9 mouse cellular contexts compared by ENCODE assay signal in genomic region chr7:122099222-122099621, GRCm38 (mm10). TPM values are rescaled to one million over a fixed set of nuclear protein-coding genes. Genes with fewer than 3 reads are reported as not detected.
A peak's percentile ranks its signal among the peaks of the same experiment; 100 is the strongest.
DNase-seq lines count a peak whose midpoint lies in the region; ATAC-seq lines count a peak whose summit lies in the region.
"Had no signal": no experiment of that assay in that cellular context is flagged by ENCODE, and none has a peak within 500 bp of the region (broad histone marks: within the 10 kb centered on the region; RNA-seq: fewer than 3 reads in every experiment).

No protein-coding gene starts in this region.

- H3K9ac ChIP-seq in hindbrain, embryonic 14.5 days, result no peak overlapping the region
- no peak overlapping the region for H3K9ac ChIP-seq in hindbrain, embryonic 12.5 days
- no peak overlapping the region for H3K9ac ChIP-seq in embryonic facial prominence, embryonic 11.5 days (replicated peaks; ENCODE audit: low read length)
- H3K9ac ChIP-seq: neural tube, embryonic 13.5 days had no signal

- WGBS in hindbrain, embryonic 14.5 days, result 63% methylated on average over 4 of the region's 4 CpGs
- 67% methylated on average over 4 of the region's 4 CpGs for WGBS in hindbrain, embryonic 12.5 days
- 68% methylated on average over 4 of the region's 4 CpGs for WGBS in embryonic facial prominence, embryonic 11.5 days

- no peak overlapping the region for H3K4me2 ChIP-seq in hindbrain, embryonic 14.5 days (replicated peaks)
- no peak overlapping the region for H3K4me2 ChIP-seq in hindbrain, embryonic 12.5 days (replicated peaks)
- H3K4me2 ChIP-seq in embryonic facial prominence, embryonic 11.5 days (ENCODE audit: low read depth, low read length), result no peak overlapping the region
- H3K4me2 ChIP-seq: neural tube, embryonic 13.5 days had no signal

- peaks cover 44% of the 10 kb centered on the region for H3K36me3 ChIP-seq in hindbrain, embryonic 14.5 days (replicated peaks; ENCODE audit: control insufficient read depth, insufficient read depth)
- H3K36me3 ChIP-seq in hindbrain, embryonic 12.5 days, result peaks cover 41% of the 10 kb centered on the region
- peaks cover 14% of the 10 kb centered on the region for H3K36me3 ChIP-seq in embryonic facial prominence, embryonic 11.5 days (replicated peaks; ENCODE audit: control insufficient read depth, insufficient read depth, low read depth, low read length)

- DNase-seq in hindbrain, embryonic 14.5 days (ENCODE audit: low spot score), result peak; percentile 63
- peak; percentile 50 to 54 for DNase-seq in CD8-positive naive resting alpha-beta T cell, adult 2 months (ENCODE audit: low read depth in 2 of 2, low spot score in 2 of 2)
- DNase-seq in adrenal gland, postnatal 14 days, result peak; percentile 48
- peak; percentile 65 for DNase-seq in embryonic facial prominence, embryonic 11.5 days (ENCODE audit: low spot score)
- peak; percentile 28 to 55 for DNase-seq in kidney, postnatal 4 days
- peak; percentile 82 for DNase-seq in naive thymus-derived CD4-positive, alpha-beta T cell, adult 2 months (ENCODE audit: low read depth)
- no peak for DNase-seq in ovary, postnatal 10 days (ENCODE audit: low spot score)

- no peak overlapping the region for H3K27ac ChIP-seq in hindbrain, embryonic 14.5 days
- no peak overlapping the region for H3K27ac ChIP-seq in hindbrain, embryonic 12.5 days
- H3K27ac ChIP-seq in embryonic facial prominence, embryonic 11.5 days (replicated peaks; ENCODE audit: low read depth, low read length), result no peak overlapping the region
- H3K27ac ChIP-seq: neural tube, embryonic 13.5 days had no signal

- no peaks in the 10 kb centered on the region for H3K27me3 ChIP-seq in hindbrain, embryonic 14.5 days (ENCODE audit: control insufficient read depth, insufficient read depth, low read length)
- no peaks in the 10 kb centered on the region for H3K27me3 ChIP-seq in hindbrain, embryonic 12.5 days
- H3K27me3 ChIP-seq in embryonic facial prominence, embryonic 11.5 days (ENCODE audit: control insufficient read depth, insufficient read depth, low read length), result no peaks in the 10 kb centered on the region
- H3K27me3 ChIP-seq: neural tube, embryonic 13.5 days had no signal

- no peaks in the 10 kb centered on the region for H3K9me3 ChIP-seq in hindbrain, embryonic 14.5 days (ENCODE audit: control insufficient read depth, low read length)
- H3K9me3 ChIP-seq in hindbrain, embryonic 12.5 days (replicated peaks), result no peaks in the 10 kb centered on the region
- no peaks in the 10 kb centered on the region for H3K9me3 ChIP-seq in embryonic facial prominence, embryonic 11.5 days (replicated peaks; ENCODE audit: control insufficient read depth, low read length)
- H3K9me3 ChIP-seq: neural tube, embryonic 13.5 days had no signal

- no peak overlapping the region for H3K4me3 ChIP-seq in hindbrain, embryonic 14.5 days (replicated peaks; ENCODE audit: low read length)
- no peak overlapping the region for H3K4me3 ChIP-seq in hindbrain, embryonic 12.5 days
- no peak overlapping the region for H3K4me3 ChIP-seq in embryonic facial prominence, embryonic 11.5 days (ENCODE audit: low read depth, low read length)
- H3K4me3 ChIP-seq: neural tube, embryonic 13.5 days had no signal

- peaks cover 8% of the 10 kb centered on the region for H3K4me1 ChIP-seq in hindbrain, embryonic 14.5 days (replicated peaks; ENCODE audit: control insufficient read depth, insufficient read depth, low read length)
- H3K4me1 ChIP-seq in hindbrain, embryonic 12.5 days, result peaks cover 13% of the 10 kb centered on the region
- H3K4me1 ChIP-seq in embryonic facial prominence, embryonic 11.5 days (ENCODE audit: control insufficient read depth, insufficient read depth, low read length), result no peaks in the 10 kb centered on the region; the same call in 1 of the 2 replicates

- no peak for ATAC-seq in hindbrain, embryonic 14.5 days (ENCODE audit: low FRiP score)
- ATAC-seq in hindbrain, embryonic 12.5 days (ENCODE audit: low FRiP score), result no peak
- ATAC-seq in embryonic facial prominence, embryonic 11.5 days (replicated peaks; ENCODE audit: insufficient number of reproducible peaks, low FRiP score, low TSS enrichment, low read depth), result no peak

RNA-seq across cellular contexts. Expression of gene Ndufab1, which starts 2.5 kb away (rescaled TPM):
- polyA plus RNA-seq in hindbrain, embryonic 14.5 days (2014; fragmentation: Nextera tagmentation; extraction: Ambion mirVana), result 681 and 682 TPM in 2 replicates
- polyA plus RNA-seq in hindbrain, embryonic 12.5 days (2016; fragmentation: Nextera tagmentation; extraction: Ambion mirVana), result 511 and 556 TPM in 2 replicates
- total RNA-seq in adrenal gland, postnatal 14 days (2021), result 908 and 937 TPM in 2 replicates
- polyA plus RNA-seq in embryonic facial prominence, embryonic 11.5 days (2014; fragmentation: Nextera tagmentation; extraction: Ambion mirVana), result 675 and 730 TPM in 2 replicates

RNA-seq across cellular contexts. Expression of gene Ears2, which starts 32.2 kb away (rescaled TPM):
- polyA plus RNA-seq in hindbrain, embryonic 14.5 days (2014; fragmentation: Nextera tagmentation; extraction: Ambion mirVana), result 10.8 and 11.1 TPM in 2 replicates
- 12.7 and 13.5 TPM in 2 replicates for polyA plus RNA-seq in hindbrain, embryonic 12.5 days (2016; fragmentation: Nextera tagmentation; extraction: Ambion mirVana)
- 17.3 and 20.4 TPM in 2 replicates for total RNA-seq in adrenal gland, postnatal 14 days (2021)
- 15.0 TPM in 2 replicates for polyA plus RNA-seq in embryonic facial prominence, embryonic 11.5 days (2014; fragmentation: Nextera tagmentation; extraction: Ambion mirVana)

RNA-seq across cellular contexts. Expression of gene Ubfd1, which starts 32.2 kb away (rescaled TPM):
- polyA plus RNA-seq in hindbrain, embryonic 14.5 days (2014; fragmentation: Nextera tagmentation; extraction: Ambion mirVana), result 104 and 120 TPM in 2 replicates
- 97.3 and 105 TPM in 2 replicates for polyA plus RNA-seq in hindbrain, embryonic 12.5 days (2016; fragmentation: Nextera tagmentation; extraction: Ambion mirVana)
- 47.3 and 49.9 TPM in 2 replicates for total RNA-seq in adrenal gland, postnatal 14 days (2021)
- polyA plus RNA-seq in embryonic facial prominence, embryonic 11.5 days (2014; fragmentation: Nextera tagmentation; extraction: Ambion mirVana), result 110 and 113 TPM in 2 replicates

RNA-seq across cellular contexts. Expression of gene Palb2, which starts 33.6 kb away (rescaled TPM):
- 5.1 and 5.3 TPM in 2 replicates for polyA plus RNA-seq in hindbrain, embryonic 14.5 days (2014; fragmentation: Nextera tagmentation; extraction: Ambion mirVana)
- polyA plus RNA-seq in hindbrain, embryonic 12.5 days (2016; fragmentation: Nextera tagmentation; extraction: Ambion mirVana), result 13.3 and 13.5 TPM in 2 replicates
- 2.7 and 2.9 TPM in 2 replicates for total RNA-seq in adrenal gland, postnatal 14 days (2021)
- 19.0 and 22.8 TPM in 2 replicates for polyA plus RNA-seq in embryonic facial prominence, embryonic 11.5 days (2014; fragmentation: Nextera tagmentation; extraction: Ambion mirVana)

RNA-seq across cellular contexts. Expression of gene Dctn5, which starts 33.6 kb away (rescaled TPM):
- polyA plus RNA-seq in hindbrain, embryonic 14.5 days (2014; fragmentation: Nextera tagmentation; extraction: Ambion mirVana), result 159 and 166 TPM in 2 replicates
- 124 and 135 TPM in 2 replicates for polyA plus RNA-seq in hindbrain, embryonic 12.5 days (2016; fragmentation: Nextera tagmentation; extraction: Ambion mirVana)
- total RNA-seq in adrenal gland, postnatal 14 days (2021), result 54.0 and 62.1 TPM in 2 replicates
- polyA plus RNA-seq in embryonic facial prominence, embryonic 11.5 days (2014; fragmentation: Nextera tagmentation; extraction: Ambion mirVana), result 124 and 132 TPM in 2 replicates
